Mouse (Mus musculus) lung, postnatal 0 days (tissue): ENCODE measurements at regions not wholly inside any gene's neighbourhood (a gene's known extent, or its start where the extent isn't known, plus 50 kb on each side); places are given as distances from the start of the nearest gene placed in this dataset.

Experiments
- ATAC-seq: fragments of 200-750 bp; cut with Nextera tagmentation; 2 replicates; pipeline ENCODE4 v1.8.0; 2017; ENCODE audit warnings: moderate library complexity
- DNase-seq: peaks from one replicate; pipeline ENCODE4 v3.0.0-alpha.2; 2016; ENCODE audit warnings: low spot score
- H3K27ac ChIP-seq: fragments of 300-500 bp; sonication (generic); 2 replicates; pipeline ENCODE4 v1.5.1; 2014; ENCODE audit warnings: antibody characterized with exemption, mild to moderate bottlenecking, low read length, mixed read lengths
- H3K27me3 ChIP-seq: fragments of 300-500 bp; sonication (generic); replicated peaks from 2 replicates; pipeline ENCODE4 v1.6.1; 2014; ENCODE audit warnings: low read length, mixed read lengths; ENCODE audit not compliant: insufficient read depth
- H3K36me3 ChIP-seq: fragments of 300-500 bp; sonication (generic); 2 replicates; pipeline ENCODE4 v1.6.1; 2014; ENCODE audit warnings: low read length, mixed read lengths; ENCODE audit not compliant: insufficient read depth
- H3K4me1 ChIP-seq: fragments of 300-500 bp; sonication (generic); 2 replicates; pipeline ENCODE4 v1.6.1; 2014; ENCODE audit warnings: antibody characterized with exemption, low read depth, low read length, mixed read lengths; ENCODE audit not compliant: insufficient read depth
- H3K4me2 ChIP-seq: fragments of 300-500 bp; sonication (generic); replicated peaks from 2 replicates; pipeline ENCODE4 v1.6.1; 2014; ENCODE audit warnings: low read depth, mild to moderate bottlenecking, low read length, moderate library complexity, mixed read lengths
- H3K4me3 ChIP-seq: fragments of 300-500 bp; sonication (generic); 2 replicates; pipeline ENCODE4 v1.5.1; 2014; ENCODE audit warnings: low read depth, low read length
- H3K9ac ChIP-seq: fragments of 300-500 bp; sonication (generic); replicated peaks from 2 replicates; pipeline ENCODE4 v1.6.1; 2014; ENCODE audit warnings: low read depth, mild to moderate bottlenecking
- H3K9me3 ChIP-seq: fragments of 300-500 bp; sonication (generic); 2 replicates; pipeline ENCODE4 v1.6.1; 2016; ENCODE audit warnings: low read length, mixed read lengths
- CTCF ChIP-seq: IDR thresholded peaks from 2 replicates; pipeline ENCODE4 v1.5.1; 2016; ENCODE audit warnings: antibody characterized with exemption, mild to moderate bottlenecking
- EP300 ChIP-seq: IDR thresholded peaks from 2 replicates; pipeline ENCODE4 v1.6.1; 2016; ENCODE audit warnings: antibody characterized with exemption, mild to moderate bottlenecking, control low read depth
- WGBS: fragments of 180-500 bp; shearing (Covaris S2); extraction: QIAGEN DNeasy Blood & Tissue Kit; methylation state at CpG from one replicate; pipeline ENCODE4 v1.1.7; 2014; 5-methylcytosine and 5-hydroxymethylcytosine counted together

GRCm38 (mm10) chr12:9839949-9840348 lies 270.0 kb downstream of the Osr1 start:
- H3K4me2 ChIP-seq: no peak overlapping the region
- H3K27me3 ChIP-seq: no peaks in the 10 kb centered on the region
- no peak; the same call in 1 of the 2 replicates for TF ChIP-seq CTCF
- TF ChIP-seq EP300: peak; percentile 91
- no peaks in the 10 kb centered on the region for H3K9me3 ChIP-seq
- H3K4me3 ChIP-seq: no peak overlapping the region
- H3K4me1 ChIP-seq: no peaks in the 10 kb centered on the region
- WGBS: 41% methylated on average over 2 of the region's 2 CpGs
- no peaks in the 10 kb centered on the region for H3K36me3 ChIP-seq
- H3K27ac ChIP-seq: no peak overlapping the region
- DNase-seq (peak; percentile 84), ATAC-seq (peak; percentile 95)
- H3K9ac ChIP-seq: no peak overlapping the region

DNA sequence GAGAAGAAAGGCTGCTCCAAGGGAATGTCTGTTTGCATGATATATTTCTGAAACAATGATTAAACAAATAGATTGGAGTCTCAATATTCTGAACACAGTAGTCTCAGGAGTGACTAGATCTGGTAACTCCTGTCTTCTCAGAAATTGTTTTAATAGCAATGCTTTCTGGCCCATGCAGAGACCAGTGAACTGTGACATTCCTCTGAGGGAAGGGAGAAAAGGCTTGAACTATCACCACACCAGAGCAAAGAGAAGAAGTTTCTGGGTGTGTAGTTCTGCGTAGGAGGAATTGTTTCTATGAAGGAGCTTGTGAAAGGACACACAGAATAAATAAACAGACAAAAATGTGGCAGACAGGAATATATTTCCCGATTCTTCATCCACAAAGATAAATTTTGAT lies 277.1 kb downstream of the Osr1 start:
- Histone ChIP-seq H3K36me3 (no peaks in the 10 kb centered on the region), H3K4me1 (no peaks in the 10 kb centered on the region), H3K9ac (no peak overlapping the region), H3K27ac (no peak overlapping the region), H3K4me3 (no peak overlapping the region), H3K4me2 (no peak overlapping the region), H3K9me3 (no peaks in the 10 kb centered on the region), H3K27me3 (no peaks in the 10 kb centered on the region)
- 33% methylated on average over 2 of the region's 2 CpGs for WGBS
- ATAC-seq (no peak), DNase-seq (peak; percentile 8)
- TF ChIP-seq EP300 (no peak), CTCF (no peak)

GRCm38 (mm10) chr12:9847465-9848205 lies 277.7 kb downstream of the Osr1 start:
- peak; percentile 79 for ATAC-seq
- Histone ChIP-seq H3K27ac (no peak overlapping the region), H3K36me3 (no peaks in the 10 kb centered on the region), H3K4me1 (no peaks in the 10 kb centered on the region), H3K4me3 (no peak overlapping the region), H3K27me3 (no peaks in the 10 kb centered on the region), H3K9ac (no peak overlapping the region), H3K9me3 (no peaks in the 10 kb centered on the region), H3K4me2 (no peak overlapping the region)
- TF ChIP-seq CTCF: no peak
- TF ChIP-seq EP300: peak; percentile 85
- DNase-seq: peak; percentile 72
- WGBS: 47% methylated on average over 7 of the region's 7 CpGs

DNA sequence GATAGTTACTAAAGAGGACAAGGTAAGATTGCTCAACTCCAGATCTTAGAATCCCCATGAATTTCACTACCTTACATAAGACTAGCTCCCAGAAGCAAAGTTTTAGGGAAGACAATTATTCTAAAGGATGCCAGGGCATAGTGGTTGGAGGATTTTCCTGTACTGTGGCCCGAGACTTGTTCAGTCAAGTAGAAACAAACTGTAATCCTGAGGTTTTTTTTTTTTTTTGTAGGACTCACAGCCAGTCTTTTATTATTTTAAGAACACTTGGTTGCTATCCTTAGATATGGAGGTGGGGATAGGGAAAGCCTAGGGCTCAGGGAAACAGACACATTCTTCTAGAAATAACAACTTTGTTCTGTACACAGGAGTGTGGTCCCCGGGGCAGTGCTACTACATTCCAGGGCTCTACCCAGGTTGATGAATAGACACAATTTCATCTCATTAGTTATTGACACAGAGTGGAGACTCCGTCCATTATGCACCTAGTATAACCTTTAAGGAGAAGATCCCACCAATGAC lies 285.6 kb downstream of the Osr1 start:
- H3K9ac ChIP-seq: no peak overlapping the region
- no peak for DNase-seq
- no peak for ATAC-seq
- no peak overlapping the region for H3K4me2 ChIP-seq
- H3K36me3 ChIP-seq: no peaks in the 10 kb centered on the region
- H3K4me1 ChIP-seq: no peaks in the 10 kb centered on the region
- no peaks in the 10 kb centered on the region for H3K9me3 ChIP-seq
- H3K27ac ChIP-seq: no peak overlapping the region
- 68% methylated on average over 3 of the region's 3 CpGs for WGBS
- TF ChIP-seq EP300: no peak
- TF ChIP-seq CTCF: no peak
- no peaks in the 10 kb centered on the region for H3K27me3 ChIP-seq
- no peak overlapping the region for H3K4me3 ChIP-seq

DNA sequence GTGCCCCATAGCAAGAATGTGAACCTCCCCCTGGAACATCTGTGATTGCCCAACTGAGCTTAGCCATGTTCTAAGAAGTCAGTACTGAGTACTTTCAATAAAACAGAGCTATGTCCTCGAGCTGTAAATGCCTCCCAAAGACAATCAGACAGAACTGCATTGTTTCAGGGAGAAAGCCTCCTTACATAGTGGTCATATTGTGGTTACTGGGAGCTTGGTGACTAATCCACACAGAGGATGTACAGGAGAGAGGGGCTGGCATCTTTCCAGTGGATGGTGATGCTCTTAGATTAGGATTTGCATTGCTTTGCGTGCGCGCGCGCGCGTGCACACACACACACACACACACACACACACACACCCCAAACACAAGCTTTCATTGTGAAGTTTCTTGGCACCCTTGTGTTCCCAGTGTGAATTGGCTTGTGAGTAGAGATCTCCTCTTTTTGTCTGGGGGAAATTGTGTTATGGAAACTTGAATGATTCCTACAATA lies 286.3 kb downstream of the Osr1 start:
- DNase-seq (no peak), ATAC-seq (no peak)
- Histone ChIP-seq H3K27ac (no peak overlapping the region), H3K4me3 (no peak overlapping the region), H3K27me3 (no peaks in the 10 kb centered on the region), H3K36me3 (no peaks in the 10 kb centered on the region), H3K4me2 (no peak overlapping the region), H3K4me1 (no peaks in the 10 kb centered on the region), H3K9ac (no peak overlapping the region), H3K9me3 (no peaks in the 10 kb centered on the region)
- TF ChIP-seq EP300 (no peak), CTCF (no peak)
- WGBS: 90% methylated on average over 8 of the region's 8 CpGs

DNA sequence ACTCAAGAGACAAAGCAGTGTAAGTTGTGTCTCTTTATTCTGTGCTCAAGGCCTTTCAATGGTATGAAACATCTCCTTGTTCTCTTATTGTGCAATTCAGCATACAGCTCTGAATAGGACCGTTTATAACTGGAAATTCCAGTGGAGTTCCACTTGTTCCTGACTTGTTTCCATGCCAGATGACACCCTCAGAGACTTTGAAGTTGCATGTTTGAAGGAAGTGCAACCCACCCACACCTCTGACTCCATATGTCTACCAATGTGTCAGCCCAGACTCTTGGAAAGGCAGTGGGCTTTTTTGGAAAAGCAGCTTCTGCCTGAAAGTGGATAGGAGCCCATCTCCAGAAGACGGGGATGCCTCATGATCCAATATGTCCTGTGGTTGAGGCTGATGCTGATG lies 288.1 kb downstream of the Osr1 start:
- 54% methylated on average over 2 of the region's 2 CpGs for WGBS
- no peak for ATAC-seq

More for the DNA sequence above, 288.1 kb downstream of the Osr1 start:
- no peak overlapping the region for H3K4me3 ChIP-seq
- no peak overlapping the region for H3K9ac ChIP-seq
- H3K4me1 ChIP-seq: no peaks in the 10 kb centered on the region
- no peak overlapping the region for H3K27ac ChIP-seq
- H3K36me3 ChIP-seq: no peaks in the 10 kb centered on the region
- TF ChIP-seq EP300 (no peak), CTCF (no peak)
- no peak for DNase-seq
- no peaks in the 10 kb centered on the region for H3K27me3 ChIP-seq
- H3K4me2 ChIP-seq: no peak overlapping the region
- H3K9me3 ChIP-seq: no peaks in the 10 kb centered on the region
